Mouse (Mus musculus): ENCODE data around the gene Ap2b1.

GRCm38 (mm10) chr11:83285627-83286026 lies 13.2 kb upstream of the Ap2b1 start:
- TF ChIP-seq CTCF (IDR thresholded peaks at IDR 0.05; ENCODE audit: low read depth, low read length) (no peak), POLR2A (IDR thresholded peaks at IDR 0.05; ENCODE audit: extremely low read depth, insufficient read depth, low read length) (no peak)

Data from liver, adult 2 months (tissue).